Mouse (Mus musculus) stomach, embryonic 15.5 days (tissue): ENCODE measurements around the gene Cacna1i. TPM values are rescaled to one million over a fixed set of nuclear protein-coding genes. Genes with fewer than 3 reads are reported as not detected.
A peak's percentile ranks its signal among the peaks of the same experiment; 100 is the strongest.

Source experiments
- ATAC-seq: fragments of 200-750 bp; cut with Nextera tagmentation; 2 replicates; pipeline ENCODE4 v1.8.0; 2017; ENCODE audit warnings: low read depth, moderate number of reproducible peaks, moderate TSS enrichment; ENCODE audit not compliant: insufficient read depth, low FRiP score
- H3K27ac ChIP-seq: fragments of 300-500 bp; sonication (generic); 2 replicates; pipeline ENCODE4 v1.5.1; 2015; ENCODE audit warnings: mild to moderate bottlenecking, inconsistent platforms
- H3K27me3 ChIP-seq: fragments of 300-500 bp; sonication (generic); replicated peaks from 2 replicates; pipeline ENCODE4 v1.6.1; 2015; ENCODE audit warnings: inconsistent platforms
- H3K36me3 ChIP-seq: fragments of 300-500 bp; sonication (generic); 2 replicates; pipeline ENCODE4 v1.6.1; 2015; ENCODE audit warnings: inconsistent platforms
- H3K4me1 ChIP-seq: fragments of 300-500 bp; sonication (generic); 2 replicates; pipeline ENCODE4 v1.6.1; 2015; ENCODE audit warnings: inconsistent platforms
- H3K4me2 ChIP-seq: fragments of 300-500 bp; sonication (generic); 2 replicates; pipeline ENCODE4 v1.6.1; 2015; ENCODE audit warnings: mild to moderate bottlenecking, inconsistent platforms
- H3K4me3 ChIP-seq: fragments of 300-500 bp; sonication (generic); replicated peaks from 2 replicates; pipeline ENCODE4 v1.5.1; 2015; ENCODE audit warnings: inconsistent platforms
- H3K9ac ChIP-seq: fragments of 300-500 bp; sonication (generic); 2 replicates; pipeline ENCODE4 v1.6.1; 2015; ENCODE audit warnings: inconsistent platforms
- H3K9me3 ChIP-seq: fragments of 300-500 bp; sonication (generic); 2 replicates; pipeline ENCODE4 v1.6.1; 2016; ENCODE audit warnings: inconsistent platforms
- WGBS: fragments of 180-500 bp; shearing (Covaris S2); methylation state at CpG from one replicate; pipeline ENCODE4 v1.1.7; 2015; 5-methylcytosine and 5-hydroxymethylcytosine counted together
- polyA plus RNA-seq: library from polyadenylated mRNA; unstranded; fragments of >200 nt; fragmentation: Nextera tagmentation; extraction: Ambion mirVana; gene quantifications from 2 replicates; pipeline ENCODE4 v1.2.1, GENCODE M21; 2015

Cacna1i gene
- polyA plus RNA-seq, 1 experiment from 2014 or later: 0.03 TPM

DNA sequence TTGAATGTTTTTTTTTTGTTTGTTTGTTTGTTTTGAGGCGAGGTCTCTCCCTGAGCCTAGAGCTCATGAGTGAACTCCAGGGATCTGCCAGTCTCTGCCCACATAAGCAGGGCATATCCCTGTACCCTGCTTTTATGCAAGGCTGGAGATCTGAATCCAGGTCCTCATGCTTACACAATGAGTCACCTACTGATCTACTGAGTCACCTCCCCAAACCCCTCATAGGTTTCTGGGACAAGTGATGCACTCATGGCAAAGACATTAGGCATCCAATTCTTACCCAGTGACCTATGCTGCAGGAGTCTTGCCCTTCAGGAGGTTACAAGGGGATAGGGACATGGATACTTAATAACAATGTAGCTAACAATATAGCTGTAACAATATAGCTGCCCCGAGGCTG lies 100.1 kb downstream of the Cacna1i start:
- Histone ChIP-seq H3K9ac (no peak overlapping the region), H3K9me3 (no peaks in the 10 kb centered on the region), H3K27ac (no peak overlapping the region), H3K4me1 (no peaks in the 10 kb centered on the region), H3K4me2 (no peak overlapping the region), H3K27me3 (no peaks in the 10 kb centered on the region), H3K36me3 (no peaks in the 10 kb centered on the region), H3K4me3 (no peak overlapping the region)
- no peak for ATAC-seq
- 79% methylated on average over 2 of the region's 2 CpGs for WGBS

GRCm38 (mm10) chr15:80391791-80392190 lies 104.8 kb downstream of the Cacna1i start:
- Histone ChIP-seq H3K27ac (no peak overlapping the region), H3K36me3 (no peaks in the 10 kb centered on the region), H3K4me2 (no peak overlapping the region), H3K9me3 (no peaks in the 10 kb centered on the region), H3K4me3 (no peak overlapping the region), H3K9ac (no peak overlapping the region), H3K4me1 (no peaks in the 10 kb centered on the region), H3K27me3 (no peaks in the 10 kb centered on the region)
- no peak for ATAC-seq
- WGBS: 82% methylated on average over 14 of the region's 14 CpGs

- no peak for ATAC-seq
- Histone ChIP-seq H3K27me3 (no peaks in the 10 kb centered on the region), H3K4me1 (no peaks in the 10 kb centered on the region), H3K27ac (no peak overlapping the region), H3K4me3 (no peak overlapping the region), H3K4me2 (no peak overlapping the region), H3K9ac (no peak overlapping the region), H3K9me3 (no peaks in the 10 kb centered on the region), H3K36me3 (no peaks in the 10 kb centered on the region)
- 66% methylated on average over 22 of the region's 22 CpGs for WGBS
These were observed 108.0 kb downstream of the Cacna1i start for GRCm38 (mm10) chr15:80395035-80395434.

- Histone ChIP-seq H3K4me2 (no peak overlapping the region), H3K9me3 (no peaks in the 10 kb centered on the region), H3K9ac (no peak overlapping the region), H3K27me3 (no peaks in the 10 kb centered on the region), H3K27ac (no peak overlapping the region), H3K4me3 (no peak overlapping the region), H3K36me3 (no peaks in the 10 kb centered on the region), H3K4me1 (no peaks in the 10 kb centered on the region)
- WGBS: 61% methylated on average over 1 of the region's 1 CpGs
- ATAC-seq: no peak
These were observed 112.4 kb downstream of the Cacna1i start for GRCm38 (mm10) chr15:80399451-80399850.

- 40% methylated on average over 2 of the region's 2 CpGs for WGBS
- no peak overlapping the region for H3K4me2 ChIP-seq
- H3K4me3 ChIP-seq: no peak overlapping the region
- H3K36me3 ChIP-seq: no peaks in the 10 kb centered on the region
- ATAC-seq: peak; percentile 74
- H3K4me1 ChIP-seq: no peaks in the 10 kb centered on the region
- H3K9ac ChIP-seq: no peak overlapping the region
- no peak overlapping the region for H3K27ac ChIP-seq
- no peaks in the 10 kb centered on the region for H3K9me3 ChIP-seq
- no peaks in the 10 kb centered on the region for H3K27me3 ChIP-seq
These were observed 114.4 kb downstream of the Cacna1i start for GRCm38 (mm10) chr15:80401387-80401898.

DNA sequence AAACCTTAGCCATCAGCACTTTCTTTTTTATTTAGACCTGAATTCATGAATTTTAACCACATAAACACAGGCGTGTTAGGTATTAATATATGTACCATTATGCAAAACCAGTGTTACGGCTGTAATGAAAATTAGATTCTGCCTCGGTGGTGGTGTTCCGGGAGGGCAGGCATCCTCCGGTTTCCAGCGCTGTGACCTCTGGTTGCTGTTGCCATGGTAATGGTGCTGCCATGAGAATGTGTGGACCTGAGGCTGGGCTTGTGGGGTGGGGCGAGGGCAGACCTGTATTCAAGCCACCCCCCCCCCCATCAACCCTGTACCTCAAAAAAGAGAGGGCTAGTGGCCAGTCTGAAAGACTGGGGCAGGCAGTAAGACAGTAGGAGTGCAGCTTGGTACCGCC lies 114.9 kb downstream of the Cacna1i start:
- no peak overlapping the region for H3K4me3 ChIP-seq
- H3K9ac ChIP-seq: no peak overlapping the region
- H3K9me3 ChIP-seq: no peaks in the 10 kb centered on the region
- no peak for ATAC-seq
- WGBS: 77% methylated on average over 8 of the region's 8 CpGs
- no peak overlapping the region for H3K4me2 ChIP-seq
- H3K27ac ChIP-seq: no peak overlapping the region
- no peaks in the 10 kb centered on the region for H3K4me1 ChIP-seq
- no peaks in the 10 kb centered on the region for H3K27me3 ChIP-seq
- H3K36me3 ChIP-seq: no peaks in the 10 kb centered on the region

GRCm38 (mm10) chr15:80407873-80408272 lies 120.8 kb downstream of the Cacna1i start:
- no peak overlapping the region for H3K9ac ChIP-seq
- no peaks in the 10 kb centered on the region for H3K4me1 ChIP-seq
- H3K4me2 ChIP-seq: no peak overlapping the region
- H3K27ac ChIP-seq: 0 out of 2 replicates have a peak overlapping the region, but pooled peaks have one; percentile 6
- WGBS: 21% methylated on average over 1 of the region's 1 CpGs
- H3K27me3 ChIP-seq: no peaks in the 10 kb centered on the region
- peak; percentile 37; the same call in 1 of the 2 replicates for ATAC-seq
- H3K9me3 ChIP-seq: no peaks in the 10 kb centered on the region
- no peaks in the 10 kb centered on the region for H3K36me3 ChIP-seq
- H3K4me3 ChIP-seq: no peak overlapping the region

DNA sequence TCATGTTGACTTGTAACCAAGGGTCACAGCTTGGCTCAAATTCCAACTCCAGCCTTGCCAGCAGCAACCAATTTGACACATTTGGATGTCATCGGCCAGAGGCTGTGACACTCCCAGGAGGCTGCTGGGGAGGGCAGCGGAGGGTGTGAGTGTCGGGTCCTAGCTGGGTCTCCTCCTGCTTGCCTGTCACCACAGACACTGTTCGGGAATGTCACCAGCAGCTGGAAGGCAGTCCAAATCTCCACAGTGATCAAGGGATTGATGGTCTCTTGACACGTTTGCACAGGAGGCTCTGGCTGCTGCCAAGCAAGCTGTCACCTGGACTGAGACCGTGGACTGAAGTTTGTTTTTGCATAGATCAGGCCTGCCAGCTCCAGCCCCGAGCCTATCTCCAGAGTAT lies 123.6 kb downstream of the Cacna1i start:
- Histone ChIP-seq H3K4me1 (no peaks in the 10 kb centered on the region), H3K9ac (no peak overlapping the region), H3K36me3 (no peaks in the 10 kb centered on the region), H3K27ac (no peak overlapping the region), H3K4me2 (no peak overlapping the region), H3K27me3 (no peaks in the 10 kb centered on the region), H3K4me3 (no peak overlapping the region), H3K9me3 (no peaks in the 10 kb centered on the region)
- 59% methylated on average over 7 of the region's 7 CpGs for WGBS
- ATAC-seq: no peak

GRCm38 (mm10) chr15:80413070-80413469 lies 126.0 kb downstream of the Cacna1i start:
- ATAC-seq: no peak
- Histone ChIP-seq H3K9me3 (no peaks in the 10 kb centered on the region), H3K4me2 (no peak overlapping the region), H3K36me3 (no peaks in the 10 kb centered on the region), H3K4me3 (no peak overlapping the region), H3K27ac (no peak overlapping the region), H3K9ac (no peak overlapping the region), H3K27me3 (no peaks in the 10 kb centered on the region), H3K4me1 (no peaks in the 10 kb centered on the region)
- 72% methylated on average over 4 of the region's 4 CpGs for WGBS

GRCm38 (mm10) chr15:80413988-80414721 lies 127.1 kb downstream of the Cacna1i start:
- H3K4me2 ChIP-seq: no peak overlapping the region
- no peaks in the 10 kb centered on the region for H3K27me3 ChIP-seq
- H3K36me3 ChIP-seq: no peaks in the 10 kb centered on the region
- no peak overlapping the region for H3K27ac ChIP-seq
- 67% methylated on average over 17 of the region's 17 CpGs for WGBS
- H3K9ac ChIP-seq: no peak overlapping the region
- H3K9me3 ChIP-seq: no peaks in the 10 kb centered on the region
- no peak overlapping the region for H3K4me3 ChIP-seq
- no peaks in the 10 kb centered on the region for H3K4me1 ChIP-seq
- no peak for ATAC-seq

DNA sequence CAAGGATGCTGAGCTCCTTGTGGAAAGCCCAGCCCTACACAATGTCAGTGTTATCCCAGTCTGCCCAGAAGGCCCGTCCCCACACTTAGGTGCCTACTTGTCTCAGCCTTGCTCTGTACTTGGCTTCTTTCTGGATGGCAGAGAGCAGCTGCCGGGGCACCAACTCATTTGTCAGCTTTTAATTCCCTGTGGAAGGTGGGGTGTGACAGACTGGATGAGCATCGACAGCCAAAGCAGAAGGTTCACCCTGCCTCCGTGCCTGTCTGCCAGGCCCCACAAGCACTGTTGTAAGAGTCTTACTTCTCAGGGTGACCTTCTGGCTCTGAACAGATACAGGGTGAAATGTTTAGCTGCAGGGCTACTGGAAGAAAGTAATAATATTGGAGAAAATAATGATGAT lies 128.1 kb downstream of the Cacna1i start:
- no peak overlapping the region for H3K4me2 ChIP-seq
- H3K27me3 ChIP-seq: no peaks in the 10 kb centered on the region
- WGBS: 78% methylated on average over 4 of the region's 4 CpGs
- H3K27ac ChIP-seq: no peak overlapping the region
- no peaks in the 10 kb centered on the region for H3K4me1 ChIP-seq
- H3K9ac ChIP-seq: no peak overlapping the region
- H3K9me3 ChIP-seq: no peaks in the 10 kb centered on the region
- H3K4me3 ChIP-seq: no peak overlapping the region
- H3K36me3 ChIP-seq: no peaks in the 10 kb centered on the region
- ATAC-seq: no peak

GRCm38 (mm10) chr15:80417066-80417465 lies 130.0 kb downstream of the Cacna1i start:
- ATAC-seq: no peak
- no peaks in the 10 kb centered on the region for H3K4me1 ChIP-seq
- no peaks in the 10 kb centered on the region for H3K27me3 ChIP-seq
- H3K4me2 ChIP-seq: no peak overlapping the region
- no peaks in the 10 kb centered on the region for H3K36me3 ChIP-seq
- no peak overlapping the region for H3K4me3 ChIP-seq
- no peaks in the 10 kb centered on the region for H3K9me3 ChIP-seq
- H3K27ac ChIP-seq: no peak overlapping the region
- WGBS: 52% methylated on average over 9 of the region's 9 CpGs
- H3K9ac ChIP-seq: no peak overlapping the region
